Mouse (Mus musculus): Measurements from ENCODE around the gene Rpl19. TPM values are rescaled to one million over a fixed set of nuclear protein-coding genes. Genes with fewer than 3 reads are reported as not detected.

Rpl19 gene
- polyA plus RNA-seq, 1 experiment: 2,972 TPM

GRCm38 (mm10) chr11:98021118-98021517 lies 5.4 kb upstream of the Rpl19 start:
- Histone ChIP-seq H3K36me3 (ENCODE audit: control insufficient read depth, insufficient read depth) (peaks cover 20% of the 10 kb centered on the region), H3K4me3 (peak overlapping the region; percentile 96), H3K27me3 (ENCODE audit: control insufficient read depth, insufficient read depth, insufficient read length) (no peaks in the 10 kb centered on the region), H3K4me2 (ENCODE audit: low read depth) (peak overlapping the region; percentile 91), H3ac (ENCODE audit: control insufficient read depth, insufficient read length) (peak overlapping the region; percentile 60), H3K79me2 (ENCODE audit: control insufficient read depth, insufficient read depth) (peaks cover 16% of the 10 kb centered on the region)
- TF ChIP-seq TCF12 (IDR thresholded peaks at IDR 0.05; ENCODE audit: insufficient read depth, poor library complexity, severe bottlenecking): peak; percentile 84
- TF ChIP-seq POLR2A (IDR thresholded peaks at IDR 0.05; ENCODE audit: insufficient read length, low read depth): no peak
- peak; percentile 34 for TF ChIP-seq POLR2AphosphoS2 (IDR thresholded peaks at IDR 0.05; ENCODE audit: insufficient read length, low read depth)
- no peak for TF ChIP-seq REST (IDR thresholded peaks at IDR 0.05; ENCODE audit: insufficient read depth, insufficient read length)
- TF ChIP-seq MAX (IDR thresholded peaks at IDR 0.05; ENCODE audit: low read depth): no peak
- peak; percentile 62 to 97 (median 91) for TF ChIP-seq MYOG (IDR thresholded peaks at IDR 0.05; ENCODE audit: control insufficient read depth in 1 of 3, insufficient read depth in 1 of 3, insufficient read length in 2 of 3, low read depth in 2 of 3)
- TF ChIP-seq TCF3 (IDR thresholded peaks at IDR 0.05; ENCODE audit: insufficient read length, low read depth): peak; percentile 52
- TF ChIP-seq MYOD1 (IDR thresholded peaks at IDR 0.05; ENCODE audit: control insufficient read depth in 1 of 3, insufficient read length in 2 of 3, low read depth in 2 of 3): peak; percentile 90 to 97 (median 94)
- TF ChIP-seq SRF (IDR thresholded peaks at IDR 0.05; ENCODE audit: control insufficient read depth, insufficient read length, low read depth): no peak
- peak; percentile 20; the same call in 1 of the 2 replicates for TF ChIP-seq CEBPB (IDR thresholded peaks at IDR 0.05; ENCODE audit: insufficient read depth, poor library complexity, severe bottlenecking)
- no peak for TF ChIP-seq USF1 (IDR thresholded peaks at IDR 0.05; ENCODE audit: low read depth)
- TF ChIP-seq E2F4 (IDR thresholded peaks at IDR 0.05; ENCODE audit: insufficient read depth): no peak

GRCm38 (mm10) chr11:98021565-98022252 lies 4.8 kb upstream of the Rpl19 start:
- H3K36me3 ChIP-seq (ENCODE audit: control insufficient read depth, insufficient read depth): peaks cover 20% of the 10 kb centered on the region
- H3K4me3 ChIP-seq: peak overlapping the region; percentile 96
- peaks cover 16% of the 10 kb centered on the region for H3K79me2 ChIP-seq (ENCODE audit: control insufficient read depth, insufficient read depth)
- TF ChIP-seq POLR2AphosphoS2 (IDR thresholded peaks at IDR 0.05; ENCODE audit: insufficient read length, low read depth): peak; percentile 44
- no peak for TF ChIP-seq POLR2A (IDR thresholded peaks at IDR 0.05; ENCODE audit: insufficient read length, low read depth)
- H3K4me2 ChIP-seq (ENCODE audit: low read depth): peak overlapping the region; percentile 91
- H3K27me3 ChIP-seq (ENCODE audit: control insufficient read depth, insufficient read depth, insufficient read length): no peaks in the 10 kb centered on the region
- peak overlapping the region; percentile 60 for H3ac ChIP-seq (ENCODE audit: control insufficient read depth, insufficient read length)

- H3K4me2 ChIP-seq (ENCODE audit: low read depth): peak overlapping the region; percentile 91
- peak overlapping the region; percentile 60 for H3ac ChIP-seq (ENCODE audit: control insufficient read depth, insufficient read length)
These were observed 4.3 kb upstream of the Rpl19 start for GRCm38 (mm10) chr11:98022253-98022554.

GRCm38 (mm10) chr11:98022555-98023371 lies 3.7 kb upstream of the Rpl19 start, which contains the start of gene Cacnb1:
Cacnb1 (minus strand) TSS chr11:98023034.
- TF ChIP-seq POLR2A (IDR thresholded peaks at IDR 0.05; ENCODE audit: insufficient read length, low read depth): peak; percentile 91
- TF ChIP-seq POLR2AphosphoS2 (IDR thresholded peaks at IDR 0.05; ENCODE audit: insufficient read length, low read depth): peak; percentile 93
- TF ChIP-seq TCF3 (IDR thresholded peaks at IDR 0.05; ENCODE audit: insufficient read length, low read depth): no peak

More at GRCm38 (mm10) chr11:98022253-98022554, 4.3 kb upstream of the Rpl19 start:
- Histone ChIP-seq H3K4me3 (peak overlapping the region; percentile 96), H3K36me3 (ENCODE audit: control insufficient read depth, insufficient read depth) (peaks cover 18% of the 10 kb centered on the region), H3K27me3 (ENCODE audit: control insufficient read depth, insufficient read depth, insufficient read length) (no peaks in the 10 kb centered on the region), H3K79me2 (ENCODE audit: control insufficient read depth, insufficient read depth) (peaks cover 19% of the 10 kb centered on the region)
- TF ChIP-seq E2F4 (IDR thresholded peaks at IDR 0.05; ENCODE audit: insufficient read depth) (no peak), MAX (IDR thresholded peaks at IDR 0.05; ENCODE audit: low read depth) (no peak), POLR2AphosphoS2 (IDR thresholded peaks at IDR 0.05; ENCODE audit: insufficient read length, low read depth) (no peak), CEBPB (IDR thresholded peaks at IDR 0.05; ENCODE audit: insufficient read depth, poor library complexity, severe bottlenecking) (no peak), TCF3 (IDR thresholded peaks at IDR 0.05; ENCODE audit: insufficient read length, low read depth) (no peak), MYOG (IDR thresholded peaks at IDR 0.05; ENCODE audit: control insufficient read depth in 1 of 3, insufficient read depth in 1 of 3, insufficient read length in 2 of 3, low read depth in 2 of 3) (no peak), MYOD1 (IDR thresholded peaks at IDR 0.05; ENCODE audit: control insufficient read depth in 1 of 3, insufficient read length in 2 of 3, low read depth in 2 of 3) (no peak), USF1 (IDR thresholded peaks at IDR 0.05; ENCODE audit: low read depth) (no peak)

GRCm38 (mm10) chr11:98024516-98024915 lies 2.0 kb upstream of the Rpl19 start:
- H3K79me2 ChIP-seq (ENCODE audit: control insufficient read depth, insufficient read depth): peaks cover 36% of the 10 kb centered on the region
- no peak overlapping the region for H3ac ChIP-seq (ENCODE audit: control insufficient read depth, insufficient read length)
- TF ChIP-seq CEBPB (IDR thresholded peaks at IDR 0.05; ENCODE audit: insufficient read depth, poor library complexity, severe bottlenecking) (no peak), USF1 (IDR thresholded peaks at IDR 0.05; ENCODE audit: low read depth) (no peak), E2F4 (IDR thresholded peaks at IDR 0.05; ENCODE audit: insufficient read depth) (no peak), MYOD1 (IDR thresholded peaks at IDR 0.05; ENCODE audit: control insufficient read depth in 1 of 3, insufficient read length in 2 of 3, low read depth in 2 of 3) (no peak), POLR2A (IDR thresholded peaks at IDR 0.05; ENCODE audit: insufficient read length, low read depth) (no peak), MAX (IDR thresholded peaks at IDR 0.05; ENCODE audit: low read depth) (no peak), TCF12 (IDR thresholded peaks at IDR 0.05; ENCODE audit: insufficient read depth, poor library complexity, severe bottlenecking) (no peak), REST (IDR thresholded peaks at IDR 0.05; ENCODE audit: insufficient read depth, insufficient read length) (no peak), POLR2AphosphoS2 (IDR thresholded peaks at IDR 0.05; ENCODE audit: insufficient read length, low read depth) (no peak), MYOG (IDR thresholded peaks at IDR 0.05; ENCODE audit: control insufficient read depth in 1 of 3, insufficient read depth in 1 of 3, insufficient read length in 2 of 3, low read depth in 2 of 3) (no peak), TCF3 (IDR thresholded peaks at IDR 0.05; ENCODE audit: insufficient read length, low read depth) (no peak), SRF (IDR thresholded peaks at IDR 0.05; ENCODE audit: control insufficient read depth, insufficient read length, low read depth) (no peak)
- peaks cover 18% of the 10 kb centered on the region for H3K36me3 ChIP-seq (ENCODE audit: control insufficient read depth, insufficient read depth)
- H3K4me3 ChIP-seq: no peak overlapping the region
- H3K27me3 ChIP-seq (ENCODE audit: control insufficient read depth, insufficient read depth, insufficient read length): no peaks in the 10 kb centered on the region
- no peak overlapping the region for H3K4me2 ChIP-seq (ENCODE audit: low read depth)

More at GRCm38 (mm10) chr11:98022555-98023371, 3.7 kb upstream of the Rpl19 start, which contains the start of gene Cacnb1:
- Histone ChIP-seq H3K4me2 (ENCODE audit: low read depth) (peak within 1 kb of the TSS; percentile 91), H3K79me2 (ENCODE audit: control insufficient read depth, insufficient read depth) (peaks cover 25% of the 10 kb centered on the region), H3K27me3 (ENCODE audit: control insufficient read depth, insufficient read depth, insufficient read length) (no peaks in the 10 kb centered on the region), H3K4me3 (peak within 1 kb of the TSS; percentile 96), H3ac (ENCODE audit: control insufficient read depth, insufficient read length) (peak within 1 kb of the TSS; percentile 60), H3K36me3 (ENCODE audit: control insufficient read depth, insufficient read depth) (peaks cover 13% of the 10 kb centered on the region)
